ENCODE assay signal across 20 mouse cellular contexts in genomic region chr10:117670092-117670491, GRCm38 (mm10). TPM values are rescaled to one million over a fixed set of nuclear protein-coding genes. Genes with fewer than 3 reads are reported as not detected.
A peak's percentile ranks its signal among the peaks of the same experiment; 100 is the strongest.
DNase-seq lines count a peak whose midpoint lies in the region; ATAC-seq lines count a peak whose summit lies in the region.
"Had no signal": no experiment of that assay in that cellular context is flagged by ENCODE, and none has a peak within 500 bp of the region (broad histone marks: within the 10 kb centered on the region; RNA-seq: fewer than 3 reads in every experiment).

No protein-coding gene starts in this region.

- ATAC-seq in embryonic facial prominence, embryonic 13.5 days (ENCODE audit: insufficient number of reproducible peaks, insufficient read depth, low FRiP score, low TSS enrichment, low read depth) = no peak
- no peak for ATAC-seq in limb, embryonic 11.5 days (ENCODE audit: insufficient number of reproducible peaks, low FRiP score, low TSS enrichment, low read depth)
- ATAC-seq in stomach, embryonic 14.5 days (ENCODE audit: insufficient number of reproducible peaks, insufficient read depth, low FRiP score, low read depth) = no peak
- no peak for ATAC-seq in erythroid progenitor cell, adult 5-6 weeks (replicated peaks; ENCODE audit: low FRiP score, poor library complexity, severe bottlenecking)
- ATAC-seq: forebrain, postnatal 0 days; midbrain, embryonic 15.5 days had no signal

- no peak overlapping the region for H3K9ac ChIP-seq in embryonic facial prominence, embryonic 13.5 days
- H3K9ac ChIP-seq in limb, embryonic 11.5 days (ENCODE audit: low read length) = no peak overlapping the region
- no peak overlapping the region for H3K9ac ChIP-seq in stomach, embryonic 14.5 days (replicated peaks; ENCODE audit: low read depth, low read length)
- H3K9ac ChIP-seq: forebrain, postnatal 0 days; hindbrain, embryonic 13.5 days; liver, embryonic 15.5 days; lung, embryonic 15.5 days; midbrain, embryonic 15.5 days; neural tube, embryonic 12.5 days had no signal

- WGBS in embryonic facial prominence, embryonic 13.5 days = 48% methylated on average over 3 of the region's 3 CpGs
- 22% methylated on average over 3 of the region's 3 CpGs for WGBS in limb, embryonic 11.5 days
- 87% methylated on average over 3 of the region's 3 CpGs for WGBS in stomach, embryonic 14.5 days

- H3K4me2 ChIP-seq in embryonic facial prominence, embryonic 13.5 days = no peak overlapping the region
- no peak overlapping the region for H3K4me2 ChIP-seq in limb, embryonic 11.5 days (ENCODE audit: low read depth, severe bottlenecking)
- no peak overlapping the region for H3K4me2 ChIP-seq in stomach, embryonic 14.5 days (replicated peaks; ENCODE audit: low read depth, low read length)
- H3K4me2 ChIP-seq: hindbrain, embryonic 13.5 days; liver, embryonic 15.5 days; lung, embryonic 15.5 days; midbrain, embryonic 15.5 days; neural tube, embryonic 12.5 days had no signal

- peak; percentile 91 for DNase-seq in 3T3-L1 (ENCODE audit: low read depth, low spot score)
- peak; percentile 41 for DNase-seq in limb, embryonic 11.5 days (ENCODE audit: low spot score)
- DNase-seq in adrenal gland, postnatal 10 days = no peak
- DNase-seq in right cerebral cortex, postnatal 14 days = no peak
- DNase-seq: adrenal gland, adult 2 months; cerebellum, adult 18-20 months; cerebellum, postnatal 36 days; forebrain, postnatal 0 days; kidney, adult 8-10 months; lung, postnatal 4 days; thymus, adult 18-20 months; thymus, postnatal 36 days had no signal

- no peak overlapping the region for H3K4me3 ChIP-seq in embryonic facial prominence, embryonic 13.5 days
- H3K4me3 ChIP-seq in limb, embryonic 11.5 days (ENCODE audit: low read depth, low read length) = no peak overlapping the region
- H3K4me3 ChIP-seq in stomach, embryonic 14.5 days (ENCODE audit: low read depth, low read length) = no peak overlapping the region
- H3K4me3 ChIP-seq: hindbrain, embryonic 13.5 days; liver, embryonic 15.5 days; lung, embryonic 15.5 days; midbrain, embryonic 15.5 days; neural tube, embryonic 12.5 days had no signal

- H3K27me3 ChIP-seq in embryonic facial prominence, embryonic 13.5 days = no peaks in the 10 kb centered on the region
- H3K27me3 ChIP-seq in limb, embryonic 11.5 days (ENCODE audit: control insufficient read depth, insufficient read depth, low read length) = no peaks in the 10 kb centered on the region
- H3K27me3 ChIP-seq in stomach, embryonic 14.5 days (ENCODE audit: control insufficient read depth, insufficient read depth, low read length) = no peaks in the 10 kb centered on the region
- H3K27me3 ChIP-seq: liver, embryonic 15.5 days; lung, embryonic 15.5 days; midbrain, embryonic 15.5 days; neural tube, embryonic 12.5 days had no signal

- H3K36me3 ChIP-seq in embryonic facial prominence, embryonic 13.5 days = no peaks in the 10 kb centered on the region
- H3K36me3 ChIP-seq in limb, embryonic 11.5 days (ENCODE audit: control insufficient read depth, insufficient read depth, low read length) = no peaks in the 10 kb centered on the region
- no peaks in the 10 kb centered on the region for H3K36me3 ChIP-seq in stomach, embryonic 14.5 days (ENCODE audit: control insufficient read depth, insufficient read depth, low read length)
- H3K36me3 ChIP-seq: hindbrain, embryonic 13.5 days; liver, embryonic 15.5 days; lung, embryonic 15.5 days; midbrain, embryonic 15.5 days; neural tube, embryonic 12.5 days had no signal

- H3K9me3 ChIP-seq in embryonic facial prominence, embryonic 13.5 days = no peaks in the 10 kb centered on the region
- H3K9me3 ChIP-seq in limb, embryonic 11.5 days (ENCODE audit: control insufficient read depth, low read length) = no peaks in the 10 kb centered on the region
- no peaks in the 10 kb centered on the region for H3K9me3 ChIP-seq in stomach, embryonic 14.5 days (ENCODE audit: control insufficient read depth, low read depth, low read length)
- H3K9me3 ChIP-seq: hindbrain, embryonic 13.5 days; liver, embryonic 15.5 days; lung, embryonic 15.5 days; midbrain, embryonic 15.5 days; neural tube, embryonic 12.5 days had no signal

- peaks cover 36% of the 10 kb centered on the region for H3K4me1 ChIP-seq in embryonic facial prominence, embryonic 13.5 days
- H3K4me1 ChIP-seq in limb, embryonic 11.5 days (ENCODE audit: control insufficient read depth, insufficient read depth, low read length) = peaks cover 14% of the 10 kb centered on the region; the same call in 1 of the 2 replicates
- no peaks in the 10 kb centered on the region for H3K4me1 ChIP-seq in stomach, embryonic 14.5 days (ENCODE audit: control insufficient read depth, insufficient read depth, low read length)
- H3K4me1 ChIP-seq: liver, embryonic 15.5 days; midbrain, embryonic 15.5 days had no signal

- peak overlapping the region; percentile 64; the same call in 1 of the 2 replicates for H3K27ac ChIP-seq in embryonic facial prominence, embryonic 13.5 days
- H3K27ac ChIP-seq in limb, embryonic 11.5 days (replicated peaks; ENCODE audit: low read depth, low read length) = peak overlapping the region; percentile 78
- peak overlapping the region; percentile 23; the same call in 1 of the 2 replicates for H3K27ac ChIP-seq in stomach, embryonic 14.5 days (ENCODE audit: low read length)
- H3K27ac ChIP-seq: hindbrain, embryonic 13.5 days; liver, embryonic 15.5 days; midbrain, embryonic 15.5 days; neural tube, embryonic 12.5 days had no signal

RNA-seq across cellular contexts. Expression of gene Mdm2, which starts 40.5 kb away (rescaled TPM):
- polyA plus RNA-seq in embryonic facial prominence, embryonic 13.5 days (2015; fragmentation: Nextera tagmentation; extraction: Ambion mirVana) = 49.3 and 50.2 TPM in 2 replicates
- polyA plus RNA-seq in limb, embryonic 11.5 days (2014; fragmentation: Nextera tagmentation; extraction: Ambion mirVana) = 63.1 and 66.3 TPM in 2 replicates
- 50.2 and 54.1 TPM in 2 replicates for polyA plus RNA-seq in stomach, embryonic 14.5 days (2014; fragmentation: Nextera tagmentation; extraction: Ambion mirVana)
- 10 to 100 TPM; 41.1 to 46.2 TPM for total RNA-seq in adrenal gland, postnatal 10 days (2021)
- 82.2 and 84.7 TPM in 2 replicates for total RNA-seq in erythroid progenitor cell, adult 5-6 weeks (2015; ENCODE audit: low replicate concordance)
- 64.4 and 82.0 TPM in 2 replicates for total RNA-seq in erythroid progenitor cell, adult 5-6 weeks (2017; ENCODE audit: low replicate concordance)

RNA-seq across cellular contexts. Expression of gene Cpm, which starts 40.8 kb away (rescaled TPM):
- 25.6 and 34.0 TPM in 2 replicates for polyA plus RNA-seq in embryonic facial prominence, embryonic 13.5 days (2015; fragmentation: Nextera tagmentation; extraction: Ambion mirVana)
- polyA plus RNA-seq in limb, embryonic 11.5 days (2014; fragmentation: Nextera tagmentation; extraction: Ambion mirVana) = 38.3 and 45.1 TPM in 2 replicates
- polyA plus RNA-seq in stomach, embryonic 14.5 days (2014; fragmentation: Nextera tagmentation; extraction: Ambion mirVana) = 89.1 and 95.8 TPM in 2 replicates
- 10 to 100 TPM; 18.5 to 19.1 TPM for total RNA-seq in adrenal gland, postnatal 10 days (2021)
- total RNA-seq in erythroid progenitor cell, adult 5-6 weeks (2015; ENCODE audit: low replicate concordance) = 3.2 and 5.4 TPM in 2 replicates
- 1.9 and 9.6 TPM in 2 replicates for total RNA-seq in erythroid progenitor cell, adult 5-6 weeks (2017; ENCODE audit: low replicate concordance)

Comparison
In these comparisons a context has a peak if more than half of its experiments do, and no peak if none do; other contexts are left out.
1. DNase-seq: peak in 3T3-L1 (single experiment) and limb, embryonic 11.5 days (single experiment); none in adrenal gland, postnatal 10 days (single experiment) and right cerebral cortex, postnatal 14 days (single experiment).
2. H3K27ac ChIP-seq: peak in every context shown above with its lines; median percentile 78 in limb, embryonic 11.5 days; 64 in embryonic facial prominence, embryonic 13.5 days; 23 in stomach, embryonic 14.5 days.